Mouse (Mus musculus) intestine, embryonic 15.5 days (tissue): ENCODE results near the gene Capn12. TPM values are rescaled to one million over a fixed set of nuclear protein-coding genes. Genes with fewer than 3 reads are reported as not detected.
"Not testable (repeated sequence)": the region's sequence is repeated elsewhere in the genome, so short reads cannot be mapped to it uniquely, and the experiment has no call there.

Experiments used
- ATAC-seq: fragments of 200-750 bp; cut with Nextera tagmentation; 2 replicates; pipeline ENCODE4 v1.8.0; 2017; ENCODE audit warnings: moderate TSS enrichment, moderate library complexity
- H3K27ac ChIP-seq: fragments of 300-500 bp; sonication (generic); 2 replicates; pipeline ENCODE4 v1.5.1; 2015; ENCODE audit warnings: mild to moderate bottlenecking, inconsistent platforms
- H3K27me3 ChIP-seq: fragments of 300-500 bp; sonication (generic); replicated peaks from 2 replicates; pipeline ENCODE4 v1.6.1; 2015; ENCODE audit warnings: inconsistent platforms
- H3K36me3 ChIP-seq: fragments of 300-500 bp; sonication (generic); 2 replicates; pipeline ENCODE4 v1.6.1; 2015; ENCODE audit warnings: inconsistent platforms
- H3K4me1 ChIP-seq: fragments of 300-500 bp; sonication (generic); replicated peaks from 2 replicates; pipeline ENCODE4 v1.6.1; 2015; ENCODE audit warnings: inconsistent platforms
- H3K4me2 ChIP-seq: fragments of 300-500 bp; sonication (generic); replicated peaks from 2 replicates; pipeline ENCODE4 v1.6.1; 2015; ENCODE audit warnings: mild to moderate bottlenecking, inconsistent platforms
- H3K4me3 ChIP-seq: fragments of 300-500 bp; sonication (generic); replicated peaks from 2 replicates; pipeline ENCODE4 v1.5.1; 2015; ENCODE audit warnings: inconsistent platforms
- H3K9ac ChIP-seq: fragments of 300-500 bp; sonication (generic); 2 replicates; pipeline ENCODE4 v1.6.1; 2015; ENCODE audit warnings: inconsistent platforms
- H3K9me3 ChIP-seq: fragments of 300-500 bp; sonication (generic); 2 replicates; pipeline ENCODE4 v1.6.1; 2016; ENCODE audit warnings: inconsistent platforms
- WGBS: fragments of 180-500 bp; shearing (Covaris S2); methylation state at CpG from one replicate; pipeline ENCODE4 v1.1.7; 2015; 5-methylcytosine and 5-hydroxymethylcytosine counted together
- polyA plus RNA-seq: library from polyadenylated mRNA; unstranded; fragments of >200 nt; fragmentation: Nextera tagmentation; extraction: Ambion mirVana; gene quantifications from 2 replicates; pipeline ENCODE4 v1.2.1, GENCODE M21; 2015

The Capn12 gene
- polyA plus RNA-seq, 1 experiment from 2014 or later = 0.30 TPM

GRCm38 (mm10) chr7:28864288-28864750, 16.9 kb upstream of the Capn12 start:
- no peak overlapping the region for H3K4me2 ChIP-seq
- no peak for ATAC-seq
- no peaks in the 10 kb centered on the region for H3K27me3 ChIP-seq
- peaks cover 28% of the 10 kb centered on the region for H3K4me1 ChIP-seq
- H3K4me3 ChIP-seq = no peak overlapping the region
- 45% methylated on average over 9 of the region's 9 CpGs for WGBS
- H3K27ac ChIP-seq = no peak overlapping the region
- H3K9ac ChIP-seq = no peak overlapping the region
- H3K36me3 ChIP-seq = no peaks in the 10 kb centered on the region
- no peaks in the 10 kb centered on the region for H3K9me3 ChIP-seq

GRCm38 (mm10) chr7:28865481-28866300, 15.5 kb upstream of the Capn12 start:
- peak; percentile 60 for ATAC-seq
- no peaks in the 10 kb centered on the region for H3K27me3 ChIP-seq
- no peaks in the 10 kb centered on the region for H3K9me3 ChIP-seq
- peak overlapping the region; percentile 19 for H3K4me3 ChIP-seq
- 0 out of 2 replicates have a peak overlapping the region, but pooled peaks have one; percentile 5 for H3K27ac ChIP-seq
- peak overlapping the region; percentile 58 for H3K4me2 ChIP-seq
- peaks cover 28% of the 10 kb centered on the region for H3K4me1 ChIP-seq
- WGBS = 38% methylated on average over 33 of the region's 33 CpGs
- H3K36me3 ChIP-seq = no peaks in the 10 kb centered on the region
- H3K9ac ChIP-seq = peak overlapping the region; percentile 18

- ATAC-seq = peak; percentile 33
- Histone ChIP-seq H3K9me3 (no peaks in the 10 kb centered on the region), H3K27ac (peak overlapping the region; percentile 40; the same call in 1 of the 2 replicates), H3K27me3 (no peaks in the 10 kb centered on the region), H3K4me3 (no peak overlapping the region), H3K36me3 (no peaks in the 10 kb centered on the region), H3K4me1 (peaks cover 28% of the 10 kb centered on the region), H3K9ac (no peak overlapping the region), H3K4me2 (peak overlapping the region; percentile 51; the same call in 1 of the 2 replicates)
- WGBS = 90% methylated on average over 28 of the region's 28 CpGs
Measured at GRCm38 (mm10) chr7:28866769-28867507, 14.3 kb upstream of the Capn12 start.

GRCm38 (mm10) chr7:28867508-28868340, 13.5 kb upstream of the Capn12 start:
- peak overlapping the region; percentile 40; the same call in 1 of the 2 replicates for H3K27ac ChIP-seq
- peaks cover 28% of the 10 kb centered on the region for H3K4me1 ChIP-seq
- H3K9ac ChIP-seq, H3K27me3 ChIP-seq, H3K36me3 ChIP-seq, H3K9me3 ChIP-seq: not testable (repeated sequence)
- peak overlapping the region; percentile 11; the same call in 1 of the 2 replicates for H3K4me3 ChIP-seq
- H3K4me2 ChIP-seq = peak overlapping the region; percentile 51
- WGBS = 27% methylated on average over 23 of the region's 23 CpGs
- ATAC-seq = peak; percentile 77

DNA sequence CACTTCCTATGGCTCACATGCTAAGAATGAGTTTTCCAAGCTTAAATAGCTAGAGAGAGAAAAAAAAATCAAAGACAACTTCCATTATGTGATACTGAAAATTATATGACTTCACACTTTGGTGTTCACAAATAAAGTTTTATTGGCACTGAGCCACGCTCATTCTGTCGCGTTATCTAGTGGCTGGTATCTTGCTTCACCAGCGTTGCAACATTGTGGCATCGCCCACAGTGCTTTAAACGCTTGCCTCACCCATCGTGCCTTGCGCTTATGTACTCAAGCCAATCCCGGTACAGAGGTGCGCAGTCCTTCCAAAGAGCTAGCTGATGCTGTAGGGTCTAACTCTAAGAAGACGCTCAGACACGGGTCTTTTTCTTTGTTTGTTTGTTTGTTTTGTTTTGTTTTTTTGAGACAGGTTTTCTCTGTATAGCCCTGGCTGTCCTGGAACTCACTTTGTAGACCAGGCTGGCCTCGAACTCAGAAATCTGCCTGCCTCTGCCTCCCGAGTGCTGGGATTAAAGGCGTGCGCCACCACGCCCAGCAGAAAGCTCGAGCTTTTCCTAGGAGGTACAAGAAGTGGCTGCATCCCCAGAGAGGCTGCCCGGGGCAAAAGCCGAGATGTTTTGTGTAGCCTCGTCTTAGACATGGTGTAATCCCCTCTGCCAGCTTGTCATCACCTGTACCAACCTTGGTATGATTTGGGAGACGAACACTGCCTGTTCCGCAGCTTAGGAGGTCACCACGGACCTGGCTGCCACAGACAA, 10.1 kb upstream of the Capn12 start:
- Histone ChIP-seq H3K9me3 (no peaks in the 10 kb centered on the region), H3K4me2 (no peak overlapping the region), H3K36me3 (no peaks in the 10 kb centered on the region), H3K4me3 (no peak overlapping the region), H3K4me1 (peaks cover 10% of the 10 kb centered on the region; the same call in 1 of the 2 replicates), H3K9ac (no peak overlapping the region), H3K27me3 (no peaks in the 10 kb centered on the region), H3K27ac (no peak overlapping the region)
- WGBS = 84% methylated on average over 24 of the region's 24 CpGs
- no peak for ATAC-seq

- Histone ChIP-seq H3K27ac (no peak overlapping the region), H3K9me3 (no peaks in the 10 kb centered on the region), H3K27me3 (no peaks in the 10 kb centered on the region), H3K9ac (no peak overlapping the region), H3K36me3 (no peaks in the 10 kb centered on the region), H3K4me3 (no peak overlapping the region), H3K4me2 (no peak overlapping the region), H3K4me1 (no peaks in the 10 kb centered on the region)
- 51% methylated on average over 2 of the region's 2 CpGs for WGBS
- ATAC-seq = no peak
Measured at GRCm38 (mm10) chr7:28874565-28874964, 6.7 kb upstream of the Capn12 start.

DNA sequence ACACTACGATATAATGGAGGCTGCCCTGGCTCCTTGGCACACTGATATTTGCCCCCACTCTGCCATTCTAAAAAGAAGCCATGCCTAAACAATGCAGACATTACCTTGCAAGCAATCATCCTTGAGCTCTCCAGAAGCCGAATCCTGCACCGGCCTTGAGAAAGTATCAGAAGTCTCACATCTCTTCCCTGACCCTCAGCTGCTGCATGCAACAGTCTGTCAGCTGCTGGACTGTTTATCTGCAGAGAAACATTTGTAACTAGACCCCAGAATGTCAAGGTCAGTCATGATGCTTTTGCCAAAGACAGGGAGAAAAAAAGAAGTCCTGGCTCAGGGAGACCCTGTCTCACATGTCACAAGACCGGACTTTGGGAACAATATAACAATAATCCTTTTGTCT, 5.1 kb upstream of the Capn12 start:
- Histone ChIP-seq H3K36me3 (no peaks in the 10 kb centered on the region), H3K9me3 (no peaks in the 10 kb centered on the region), H3K9ac (no peak overlapping the region), H3K4me3 (no peak overlapping the region), H3K4me1 (no peaks in the 10 kb centered on the region), H3K27ac (no peak overlapping the region), H3K4me2 (no peak overlapping the region), H3K27me3 (no peaks in the 10 kb centered on the region)
- WGBS = 73% methylated on average over 4 of the region's 4 CpGs
- ATAC-seq = no peak

DNA sequence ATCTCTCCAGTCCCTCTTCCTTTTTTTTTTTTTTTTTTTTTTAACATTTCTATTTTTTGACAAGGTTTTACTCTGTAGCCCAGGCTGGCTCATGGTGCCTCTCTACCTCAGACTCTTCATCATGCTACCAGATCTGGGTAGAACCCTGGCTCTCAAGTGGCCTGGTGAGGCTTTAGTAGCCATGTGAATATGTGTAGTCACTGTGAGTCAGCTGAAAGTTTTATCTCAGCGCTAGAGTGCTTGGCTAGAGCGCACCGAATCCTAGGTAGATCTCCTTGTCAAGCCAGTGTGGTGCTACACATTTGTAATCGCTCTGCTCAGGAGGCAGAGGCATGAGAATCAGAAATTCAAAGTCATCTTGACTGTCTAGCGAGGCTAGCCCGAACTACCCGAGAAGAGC, 4.1 kb upstream of the Capn12 start:
- Histone ChIP-seq H3K4me3 (no peak overlapping the region), H3K4me2 (no peak overlapping the region), H3K27me3 (no peaks in the 10 kb centered on the region), H3K9ac (no peak overlapping the region), H3K4me1 (0 out of 2 replicates have a peak, but pooled peaks cover 4% of the 10 kb centered on the region), H3K36me3 (no peaks in the 10 kb centered on the region), H3K27ac (no peak overlapping the region), H3K9me3 (no peaks in the 10 kb centered on the region)
- no peak for ATAC-seq
- 82% methylated on average over 7 of the region's 7 CpGs for WGBS

GRCm38 (mm10) chr7:28877856-28878255, 3.4 kb upstream of the Capn12 start:
- WGBS = 86% methylated on average over 4 of the region's 4 CpGs
- H3K4me1 ChIP-seq = 0 out of 2 replicates have a peak, but pooled peaks cover 4% of the 10 kb centered on the region
- no peak overlapping the region for H3K4me3 ChIP-seq
- no peaks in the 10 kb centered on the region for H3K27me3 ChIP-seq
- no peaks in the 10 kb centered on the region for H3K36me3 ChIP-seq
- ATAC-seq = no peak
- H3K9me3 ChIP-seq = no peaks in the 10 kb centered on the region
- no peak overlapping the region for H3K4me2 ChIP-seq
- no peak overlapping the region for H3K27ac ChIP-seq
- H3K9ac ChIP-seq = no peak overlapping the region

DNA sequence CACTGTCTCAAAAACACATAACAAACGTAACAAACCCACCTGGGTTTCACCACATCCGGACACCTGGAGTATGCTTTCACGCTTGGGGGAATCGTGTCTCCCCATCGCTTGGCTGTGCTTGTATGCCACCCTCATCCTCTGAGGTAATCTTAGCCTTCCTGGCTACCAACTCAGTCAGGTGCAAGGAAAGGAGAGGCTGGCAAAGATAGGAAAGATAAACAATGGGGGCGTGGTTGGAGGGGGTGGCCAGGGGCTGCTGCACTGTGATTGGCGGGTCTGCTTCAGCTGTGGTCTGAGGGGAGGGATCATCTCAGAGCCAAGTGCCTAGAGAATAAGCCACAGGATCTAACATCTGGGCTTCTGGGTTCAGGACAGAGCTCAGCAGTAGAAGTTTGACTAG, 1.6 kb upstream of the Capn12 start:
- ATAC-seq = no peak
- Histone ChIP-seq H3K4me3 (no peak overlapping the region), H3K9me3 (no peaks in the 10 kb centered on the region), H3K9ac (no peak overlapping the region), H3K27ac (no peak overlapping the region), H3K4me2 (no peak overlapping the region), H3K4me1 (0 out of 2 replicates have a peak, but pooled peaks cover 4% of the 10 kb centered on the region), H3K27me3 (no peaks in the 10 kb centered on the region), H3K36me3 (no peaks in the 10 kb centered on the region)
- 74% methylated on average over 7 of the region's 7 CpGs for WGBS

GRCm38 (mm10) chr7:28880554-28880953, 668 bp upstream of the Capn12 start:
- no peak for ATAC-seq
- Histone ChIP-seq H3K9ac (no peak overlapping the region), H3K4me3 (no peak overlapping the region), H3K9me3 (no peaks in the 10 kb centered on the region), H3K4me2 (no peak overlapping the region), H3K27me3 (0 out of 2 replicates have a peak, but pooled peaks cover 1% of the 10 kb centered on the region), H3K4me1 (0 out of 2 replicates have a peak, but pooled peaks cover 4% of the 10 kb centered on the region), H3K27ac (no peak overlapping the region), H3K36me3 (no peaks in the 10 kb centered on the region)
- WGBS = 81% methylated on average over 10 of the region's 10 CpGs
